Mouse (Mus musculus) kidney, adult 9 months (tissue): ENCODE results near the gene Crb1.
"Not testable (repeated sequence)": the region's sequence is repeated elsewhere in the genome, so short reads cannot be mapped to it uniquely, and the experiment has no call there.

Source experiments
- DNase-seq: peaks from one replicate; pipeline ENCODE4 v3.0.0; 2022

Crb1 gene

GRCm38 (mm10) chr1:139376638-139377286 is at the start of gene Crb1:
Crb1 (minus strand) TSS chr1:139377100.
- DNase-seq: no peak

GRCm38 (mm10) chr1:139425006-139425405 is 48.1 kb upstream of the Crb1 start:
- peak; percentile 20 for DNase-seq

- DNase-seq: no peak
Observed at GRCm38 (mm10) chr1:139423931-139424330, 47.0 kb upstream of the Crb1 start.

- peak; percentile 71 for DNase-seq
Observed at GRCm38 (mm10) chr1:139422941-139423340, 46.0 kb upstream of the Crb1 start.

- peak; percentile 90 for DNase-seq
Observed at GRCm38 (mm10) chr1:139421875-139422791, 45.2 kb upstream of the Crb1 start, which contains the start of gene Zbtb41. Zbtb41 (plus strand) TSS chr1:139422288.

- DNase-seq: no peak
Observed at GRCm38 (mm10) chr1:139421521-139421874, 44.6 kb upstream of the Crb1 start.

GRCm38 (mm10) chr1:139413465-139413864 is 36.6 kb upstream of the Crb1 start:
- DNase-seq: no peak

- not testable (repeated sequence) for DNase-seq
Observed at GRCm38 (mm10) chr1:139412365-139412764, 35.5 kb upstream of the Crb1 start.

- DNase-seq: no peak
Observed at GRCm38 (mm10) chr1:139407701-139408100, 30.8 kb upstream of the Crb1 start.

GRCm38 (mm10) chr1:139405766-139406165 is 28.9 kb upstream of the Crb1 start:
- no peak for DNase-seq

GRCm38 (mm10) chr1:139396589-139396988 is 19.7 kb upstream of the Crb1 start:
- peak; percentile 88 for DNase-seq

- DNase-seq: no peak
Observed at GRCm38 (mm10) chr1:139391747-139392146, 14.8 kb upstream of the Crb1 start.

- DNase-seq: no peak
Observed at GRCm38 (mm10) chr1:139379621-139379984, 2.7 kb upstream of the Crb1 start.

GRCm38 (mm10) chr1:139378861-139379620 is 2.1 kb upstream of the Crb1 start:
- DNase-seq: peak; percentile 21

- no peak for DNase-seq
Observed at GRCm38 (mm10) chr1:139375900-139376299, 1.0 kb downstream of the Crb1 start.

- no peak for DNase-seq
Observed at GRCm38 (mm10) chr1:139371341-139371740, 5.6 kb downstream of the Crb1 start.

- DNase-seq: no peak
Observed at GRCm38 (mm10) chr1:139348566-139348965, 28.3 kb downstream of the Crb1 start.

- DNase-seq: no peak
Observed at GRCm38 (mm10) chr1:139346602-139347371, 30.1 kb downstream of the Crb1 start.

- DNase-seq: no peak
Observed at GRCm38 (mm10) chr1:139346030-139346601, 30.8 kb downstream of the Crb1 start.

- DNase-seq: peak; percentile 16
Observed at GRCm38 (mm10) chr1:139340178-139340859, 36.6 kb downstream of the Crb1 start.

GRCm38 (mm10) chr1:139336997-139337396 is 39.9 kb downstream of the Crb1 start:
- no peak for DNase-seq

- DNase-seq: no peak
Observed at GRCm38 (mm10) chr1:139328811-139329210, 48.1 kb downstream of the Crb1 start.
